Mouse (Mus musculus) v-Abl transformed pro-B cells (cell line): Measurements from ENCODE around the gene Dtx3l.

ENCODE experiments used
- in situ Hi-C, 2 experiments: fragments of 400-800 bp; cut with MboI; formaldehyde crosslinking; loops; one replicate each; pipeline ENCODE4 v1.15.1; 2025; ENCODE audit not compliant: unreplicated experiment in 2 of 2

Gene Dtx3l

GRCm38 (mm10) chr16:35932179-35933055 is 6.5 kb downstream of the Dtx3l start:
- in situ Hi-C loops = loop anchor here in 1 of 2 experiments (10.0 kb wide), 1 partner anchor 198 kb away; no protein-coding TSS in a partner anchor

GRCm38 (mm10) chr16:35924341-35924740 is 14.6 kb downstream of the Dtx3l start:
- in situ Hi-C loops = loop anchor here in 1 of 2 experiments (25.0 kb wide), 1 partner anchor 812 kb away; no protein-coding TSS in a partner anchor

GRCm38 (mm10) chr16:35923546-35924198 is 15.3 kb downstream of the Dtx3l start:
- in situ Hi-C loops = loop anchor here in 1 of 2 experiments (25.0 kb wide), 1 partner anchor 811 kb away; no protein-coding TSS in a partner anchor

- in situ Hi-C loops = loop anchor here in 1 of 2 experiments (25.0 kb wide), 1 partner anchor 810 kb away; no protein-coding TSS in a partner anchor
These were observed 16.6 kb downstream of the Dtx3l start for GRCm38 (mm10) chr16:35922301-35922895.

GRCm38 (mm10) chr16:35921676-35922235 is 17.2 kb downstream of the Dtx3l start:
- in situ Hi-C loops = loop anchor here in 1 of 2 experiments (25.0 kb wide), 1 partner anchor 809 kb away; no protein-coding TSS in a partner anchor

GRCm38 (mm10) chr16:35918721-35919543 is 20.0 kb downstream of the Dtx3l start:
- in situ Hi-C loops = loop anchor here in 1 of 2 experiments (25.0 kb wide), 1 partner anchor 807 kb away; no protein-coding TSS in a partner anchor

- in situ Hi-C loops = loop anchor here in 1 of 2 experiments (25.0 kb wide), 1 partner anchor 802 kb away; no protein-coding TSS in a partner anchor
These were observed 24.6 kb downstream of the Dtx3l start for GRCm38 (mm10) chr16:35914301-35914700.

- in situ Hi-C loops = loop anchor here in 1 of 2 experiments (25.0 kb wide), 1 partner anchor 801 kb away; no protein-coding TSS in a partner anchor
These were observed 25.4 kb downstream of the Dtx3l start for GRCm38 (mm10) chr16:35913526-35913925.

GRCm38 (mm10) chr16:35911449-35911848 is 27.5 kb downstream of the Dtx3l start:
- in situ Hi-C loops = loop anchor here in 1 of 2 experiments (25.0 kb wide), 1 partner anchor 799 kb away; no protein-coding TSS in a partner anchor

- in situ Hi-C loops = loop anchor here in 1 of 2 experiments (25.0 kb wide), 1 partner anchor 795 kb away; no protein-coding TSS in a partner anchor
These were observed 31.3 kb downstream of the Dtx3l start for GRCm38 (mm10) chr16:35907432-35908201.

- in situ Hi-C loops = loop anchor here in 1 of 2 experiments (25.0 kb wide), 1 partner anchor 795 kb away; no protein-coding TSS in a partner anchor
These were observed 32.1 kb downstream of the Dtx3l start for GRCm38 (mm10) chr16:35906887-35907286.

- in situ Hi-C loops = loop anchor here in 1 of 2 experiments (25.0 kb wide), 1 partner anchor 794 kb away; no protein-coding TSS in a partner anchor
These were observed 33.0 kb downstream of the Dtx3l start for GRCm38 (mm10) chr16:35905819-35906485.

- in situ Hi-C loops = loop anchor here in 1 of 2 experiments (25.0 kb wide), 1 partner anchor 793 kb away; no protein-coding TSS in a partner anchor
These were observed 33.6 kb downstream of the Dtx3l start for GRCm38 (mm10) chr16:35905355-35905754.

GRCm38 (mm10) chr16:35904121-35904736 is 34.7 kb downstream of the Dtx3l start:
- in situ Hi-C loops = loop anchor here in 1 of 2 experiments (25.0 kb wide), 1 partner anchor 792 kb away; no protein-coding TSS in a partner anchor

- in situ Hi-C loops = loop anchor here in 1 of 2 experiments (25.0 kb wide), 1 partner anchor 791 kb away; no protein-coding TSS in a partner anchor
These were observed 35.8 kb downstream of the Dtx3l start for GRCm38 (mm10) chr16:35903014-35903640.

- in situ Hi-C loops = loop anchor here in 1 of 2 experiments (25.0 kb wide), 1 partner anchor 788 kb away; no protein-coding TSS in a partner anchor
These were observed 38.4 kb downstream of the Dtx3l start for GRCm38 (mm10) chr16:35900541-35900940.
